Mouse (Mus musculus): Measurements from ENCODE around the gene Plp2.
"Not testable (repeated sequence)": the region's sequence is repeated elsewhere in the genome, so short reads cannot be mapped to it uniquely, and the experiment has no call there.

DNA sequence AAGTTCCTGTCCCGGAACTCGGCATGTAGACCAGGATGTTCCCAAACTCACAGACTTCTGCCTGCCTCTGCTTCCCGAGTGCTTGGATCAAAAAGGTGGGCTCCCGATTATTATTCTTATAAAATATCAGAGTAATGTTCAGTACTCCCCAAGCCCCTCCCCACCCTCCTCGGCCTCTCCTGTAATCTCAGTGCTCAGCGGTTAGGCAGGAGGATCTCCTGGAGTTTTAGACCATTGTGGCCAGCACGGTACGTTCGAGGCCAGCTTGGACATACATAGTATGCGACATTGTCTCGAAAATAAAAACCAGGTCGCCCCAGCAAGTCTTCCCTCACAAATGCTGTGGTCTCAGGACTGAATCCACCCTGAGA, 42.6 kb upstream of the Plp2 start:
- TF ChIP-seq CTCF, EP300 (IDR thresholded peaks at IDR 0.05; ENCODE audit: low read depth): not testable (repeated sequence)
